Mouse (Mus musculus) testis, adult 2 months (tissue): ENCODE measurements around the gene Vps35l.

Source experiments
- CTCF ChIP-seq: fragments of 200-500 bp; IDR thresholded peaks from 2 replicates; pipeline ENCODE4 v1.5.1; 2012; ENCODE audit warnings: low read depth, mild to moderate bottlenecking, inconsistent platforms, low read length, moderate library complexity; ENCODE audit not compliant: control insufficient read depth, insufficient read depth, insufficient replicate concordance
- POLR2A ChIP-seq: fragments of 200-500 bp; IDR thresholded peaks from 2 replicates; pipeline ENCODE4 v1.6.1; 2012; ENCODE audit warnings: low read depth, mild to moderate bottlenecking, inconsistent platforms, low read length, moderate library complexity; ENCODE audit not compliant: control insufficient read depth

GRCm38 (mm10) chr7:118777598-118778394, 37.8 kb downstream of the Vps35l start:
- TF ChIP-seq CTCF (no peak), POLR2A (no peak)
